Comparison of ENCODE assay signal across 20 mouse cellular contexts in genomic region chr1:74814931-74815647, GRCm38 (mm10). TPM values are rescaled to one million over a fixed set of nuclear protein-coding genes. Genes with fewer than 3 reads are reported as not detected.
DNase-seq lines count a peak whose midpoint lies in the region; ATAC-seq lines count a peak whose summit lies in the region.
"Had no signal": no experiment of that assay in that cellular context is flagged by ENCODE, and none has a peak within 500 bp of the region (broad histone marks: within the 10 kb centered on the region; RNA-seq: fewer than 3 reads in every experiment).

No protein-coding gene starts in this region.

- H3K27ac ChIP-seq in heart, embryonic 13.5 days (replicated peaks), result 0 out of 2 replicates have a peak overlapping the region, but pooled peaks have one; percentile 4
- H3K27ac ChIP-seq: forebrain, embryonic 15.5 days; heart, adult 2 months had no signal

- no peak overlapping the region for H3K9ac ChIP-seq in heart, embryonic 13.5 days
- H3K9ac ChIP-seq: forebrain, embryonic 15.5 days; lung, embryonic 14.5 days had no signal

- no peaks in the 10 kb centered on the region for H3K9me3 ChIP-seq in heart, embryonic 13.5 days
- H3K9me3 ChIP-seq: forebrain, embryonic 15.5 days; megakaryocyte, embryonic 14.5 days had no signal

- no peak overlapping the region for H3K4me2 ChIP-seq in heart, embryonic 13.5 days
- H3K4me2 ChIP-seq: forebrain, embryonic 15.5 days; lung, embryonic 14.5 days had no signal

- intact Hi-C loops in heart, postnatal 36 days (cut with DNase I), result loop anchor here (5.0 kb wide), 1 partner anchor 103 kb away; the partner anchor contains the start of gene Cyp27a1

- peaks cover 19% of the 10 kb centered on the region for H3K4me1 ChIP-seq in heart, embryonic 13.5 days

- peaks cover 22% of the 10 kb centered on the region for H3K27me3 ChIP-seq in heart, embryonic 13.5 days (replicated peaks)

- H3K4me3 ChIP-seq in heart, embryonic 13.5 days, result no peak overlapping the region
- H3K4me3 ChIP-seq: forebrain, embryonic 15.5 days; heart, adult 2 months; megakaryocyte, embryonic 14.5 days had no signal

- WGBS in heart, embryonic 13.5 days, result 66% methylated on average over 9 of the region's 9 CpGs

- ATAC-seq in heart, embryonic 13.5 days (ENCODE audit: extremely low read depth, insufficient number of reproducible peaks, low FRiP score, low TSS enrichment), result no peak
- ATAC-seq: forebrain, embryonic 15.5 days; Patski had no signal

- DNase-seq in heart, postnatal 36 days, result no peak
- DNase-seq in lung, postnatal 10 days, result peak; percentile 22
- DNase-seq in lung, postnatal 25 days (ENCODE audit: low spot score), result no peak
- peak; percentile 42 for DNase-seq in ZHBTc4 (ENCODE audit: low read depth, low spot score)
- DNase-seq in c-Kit-positive CD71-positive TER-119-positive erythroid progenitor cells, embryonic 14.5 days (ENCODE audit: low spot score), result no peak
- no peak for DNase-seq in spleen, postnatal 14 days (ENCODE audit: low spot score in 2 of 2)
- DNase-seq: adrenal gland, postnatal 10 days; heart, adult 2 months; kidney, postnatal 14 days; layer of hippocampus, adult 9-11 months; liver; lung, embryonic 14.5 days; right cerebral cortex, adult 18-20 months; thymus, postnatal 36 days had no signal

- H3K36me3 ChIP-seq in heart, embryonic 13.5 days, result no peaks in the 10 kb centered on the region
- H3K36me3 ChIP-seq: forebrain, embryonic 15.5 days had no signal

RNA-seq across cellular contexts. Expression of gene Wnt10a, which starts 23.8 kb away (rescaled TPM):
- not detected in 2 replicates for polyA plus RNA-seq in heart, embryonic 13.5 days (2015; fragmentation: Nextera tagmentation; extraction: Ambion mirVana)
- not detected for total RNA-seq in heart, postnatal 36 days (2021)
- total RNA-seq: heart, adult 2 months had no signal
- polyA plus RNA-seq: heart, adult 2 months; heart, postnatal 0 days; lung, embryonic 14.5 days; Patski had no signal

RNA-seq across cellular contexts. Expression of gene Cdk5r2, which starts 39.6 kb away (rescaled TPM):
- polyA plus RNA-seq in heart, embryonic 13.5 days (2015; fragmentation: Nextera tagmentation; extraction: Ambion mirVana), result not detected in 2 replicates
- total RNA-seq in heart, postnatal 36 days (2021), result not detected
- total RNA-seq: gastrocnemius, adult 8-10 months had no signal
- polyA plus RNA-seq: heart, postnatal 0 days; lung, embryonic 14.5 days; Patski had no signal

RNA-seq across cellular contexts. Expression of gene Wnt6, which starts 43.4 kb away (rescaled TPM):
- polyA plus RNA-seq in heart, embryonic 13.5 days (2015; fragmentation: Nextera tagmentation; extraction: Ambion mirVana), result 0.31 and 0.36 TPM in 2 replicates
- total RNA-seq in heart, postnatal 36 days (2021), result under 1 TPM; 0.14 to 0.33 TPM
- polyA plus RNA-seq: Patski had no signal

Comparison
In these comparisons a context has a peak if more than half of its experiments do, and no peak if none do; other contexts are left out.
1. DNase-seq: peak in lung, postnatal 10 days (single experiment) and ZHBTc4 (single experiment); none in heart, postnatal 36 days (0 of 2), lung, postnatal 25 days (single experiment), c-Kit-positive CD71-positive TER-119-positive erythroid progenitor cells, embryonic 14.5 days (single experiment) and spleen, postnatal 14 days (0 of 2).